Mouse (Mus musculus) E14TG2a.4 (cell line): ENCODE data around the gene Acpp.

Source experiments
- CTCF ChIP-seq: conservative IDR thresholded peaks from 2 replicates; pipeline ENCODE4 v1.5.1; 2014; ENCODE audit warnings: low read length
- POU5F1 ChIP-seq: IDR thresholded peaks from 2 replicates; pipeline ENCODE4 v1.6.1; 2014; ENCODE audit warnings: low read length, borderline replicate concordance

- TF ChIP-seq CTCF = no peak
- no peak for TF ChIP-seq POU5F1
Observed at GRCm38 (mm10) chr9:104239076-104239475, 98.5 kb downstream of the Acpp start.
